Mouse (Mus musculus) heart, adult 8-10 months (tissue): ENCODE measurements around the gene Rnf39. TPM values are rescaled to one million over a fixed set of nuclear protein-coding genes. Genes with fewer than 3 reads are reported as not detected.

ENCODE experiments used
- DNase-seq: peaks from one replicate; pipeline ENCODE4 v3.0.0; 2022; ENCODE audit warnings: low spot score
- total RNA-seq, 4 experiments: library from RNA; stranded (reverse); gene quantifications; 2 replicates each; pipeline ENCODE4 v1.2.4; 2022

Gene Rnf39
- total RNA-seq, 4 experiments from 2014 or later: 0.71 to 1.9 (median 1.4) TPM

- DNase-seq: no peak
Measured at GRCm38 (mm10) chr17:36938056-36938455, 4.7 kb upstream of the Rnf39 start.

- peak; percentile 57 for DNase-seq
Measured at GRCm38 (mm10) chr17:36942391-36942790, 327 bp upstream of the Rnf39 start.

GRCm38 (mm10) chr17:36943691-36944090, 973 bp downstream of the Rnf39 start:
- no peak for DNase-seq

GRCm38 (mm10) chr17:36944121-36944775, 1.5 kb downstream of the Rnf39 start:
- no peak for DNase-seq

- no peak for DNase-seq
Measured at GRCm38 (mm10) chr17:36947051-36947819, 4.5 kb downstream of the Rnf39 start.

GRCm38 (mm10) chr17:36948286-36948685, 5.6 kb downstream of the Rnf39 start:
- no peak for DNase-seq

- DNase-seq: no peak
Measured at GRCm38 (mm10) chr17:36949265-36949664, 6.5 kb downstream of the Rnf39 start.

GRCm38 (mm10) chr17:36950981-36951947, 8.5 kb downstream of the Rnf39 start, which contains the start of gene Ppp1r11:
Gene Ppp1r11 (minus strand): TSS chr17:36951741.
- DNase-seq: peak; percentile 98

- no peak for DNase-seq
Measured at GRCm38 (mm10) chr17:36952631-36953030, 9.9 kb downstream of the Rnf39 start.

- no peak for DNase-seq
Measured at GRCm38 (mm10) chr17:36953062-36953461, 10.3 kb downstream of the Rnf39 start.

GRCm38 (mm10) chr17:36957999-36958743, 15.5 kb downstream of the Rnf39 start, which contains the start of the genes Znrd1 and Znrd1as:
Gene Znrd1 (minus strand): TSS chr17:36958559.
Gene Znrd1as (plus strand): TSS chr17:36958592.
- peak; percentile 96 for DNase-seq

GRCm38 (mm10) chr17:36958884-36959283, 16.2 kb downstream of the Rnf39 start:
- DNase-seq: no peak

- no peak for DNase-seq
Measured at GRCm38 (mm10) chr17:36961125-36961524, 18.4 kb downstream of the Rnf39 start.

- no peak for DNase-seq
Measured at GRCm38 (mm10) chr17:36966875-36967274, 24.2 kb downstream of the Rnf39 start.

- no peak for DNase-seq
Measured at GRCm38 (mm10) chr17:36970316-36970890, 27.7 kb downstream of the Rnf39 start.

GRCm38 (mm10) chr17:36971172-36971850, 28.6 kb downstream of the Rnf39 start:
- no peak for DNase-seq

- no peak for DNase-seq
Measured at GRCm38 (mm10) chr17:36972791-36973190, 30.1 kb downstream of the Rnf39 start.

GRCm38 (mm10) chr17:36973271-36973787, 30.6 kb downstream of the Rnf39 start:
- DNase-seq: no peak

GRCm38 (mm10) chr17:36981221-36981813, 38.6 kb downstream of the Rnf39 start, which contains the start of gene 2410137M14Rik:
Gene 2410137M14Rik (minus strand): TSS chr17:36981237.
- DNase-seq: peak; percentile 14
